Mouse (Mus musculus) embryo, embryonic 10.5 days (tissue): ENCODE results near the gene Tsc22d2.
A peak's percentile ranks its signal among the peaks of the same experiment; 100 is the strongest.

Experiments
- DNase-seq: peaks from one replicate; pipeline ENCODE4 v3.0.0-alpha.2; 2015; ENCODE audit warnings: low spot score

Gene Tsc22d2

GRCm38 (mm10) chr3:58414234-58414938 lies at the start of gene Tsc22d2:
Gene Tsc22d2 (plus strand): TSS chr3:58414715.
- DNase-seq = peak; percentile 94

GRCm38 (mm10) chr3:58366756-58367155 lies 47.8 kb upstream of the Tsc22d2 start:
- DNase-seq = no peak

DNA sequence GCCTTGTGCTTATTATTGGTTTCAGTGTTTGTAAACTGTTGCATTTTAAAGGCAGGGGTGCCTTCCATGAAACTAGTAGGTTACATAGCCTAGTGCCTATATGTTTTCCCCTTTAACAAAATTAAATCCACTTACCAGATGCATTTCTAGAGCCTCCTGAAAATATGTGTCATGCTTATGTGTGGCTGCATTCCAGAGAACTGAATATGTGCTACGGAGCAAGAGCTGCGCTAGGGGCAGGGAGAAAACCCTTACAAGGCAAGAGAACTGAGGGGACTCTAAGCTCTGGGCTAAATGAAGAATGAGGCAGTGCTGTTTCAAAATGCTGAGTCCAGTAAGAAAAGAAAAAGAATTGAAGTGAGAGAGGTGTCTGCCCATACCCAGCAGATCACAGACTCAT lies 43.7 kb upstream of the Tsc22d2 start:
- no peak for DNase-seq

DNA sequence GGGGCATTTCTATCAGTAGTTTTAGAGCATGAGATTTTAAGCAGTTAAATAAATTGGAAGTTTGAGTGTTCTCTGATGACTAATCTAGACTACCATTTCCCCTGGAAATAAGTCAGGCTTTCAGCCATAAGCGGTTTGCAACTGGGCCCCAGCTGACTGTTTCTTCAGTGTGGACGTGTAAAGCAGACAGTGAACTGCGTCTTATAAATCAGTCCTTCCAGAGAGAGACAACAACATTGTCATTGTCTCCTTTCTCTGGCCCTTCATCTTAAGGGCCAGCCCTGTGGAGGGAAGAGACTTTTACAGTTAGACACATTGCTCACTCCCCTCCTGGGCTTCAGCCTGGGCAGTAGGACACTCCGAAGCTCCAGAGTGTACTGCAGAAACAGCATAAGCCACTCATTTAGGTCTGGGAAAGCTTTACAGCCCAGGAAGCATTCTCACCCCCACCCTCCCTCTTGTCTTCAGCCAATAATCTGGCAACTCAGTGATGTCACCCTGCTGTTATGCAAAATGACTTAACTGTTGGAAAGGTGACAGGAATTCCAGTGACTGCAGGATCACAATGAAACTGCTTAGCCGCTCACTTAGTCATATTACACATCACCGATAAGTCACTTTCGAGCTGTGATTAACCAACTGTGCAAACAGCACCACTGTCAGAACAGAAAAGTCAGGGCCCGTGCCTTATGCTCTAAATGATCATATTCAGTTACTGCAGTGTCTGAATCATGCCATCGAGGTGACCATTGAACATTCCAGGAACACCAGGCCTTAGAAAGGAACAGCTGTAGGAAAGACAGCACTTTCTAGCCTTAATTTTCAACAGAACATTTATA lies 42.2 kb upstream of the Tsc22d2 start:
- DNase-seq = peak; percentile 74

GRCm38 (mm10) chr3:58372905-58373208 lies 41.7 kb upstream of the Tsc22d2 start:
- no peak for DNase-seq

DNA sequence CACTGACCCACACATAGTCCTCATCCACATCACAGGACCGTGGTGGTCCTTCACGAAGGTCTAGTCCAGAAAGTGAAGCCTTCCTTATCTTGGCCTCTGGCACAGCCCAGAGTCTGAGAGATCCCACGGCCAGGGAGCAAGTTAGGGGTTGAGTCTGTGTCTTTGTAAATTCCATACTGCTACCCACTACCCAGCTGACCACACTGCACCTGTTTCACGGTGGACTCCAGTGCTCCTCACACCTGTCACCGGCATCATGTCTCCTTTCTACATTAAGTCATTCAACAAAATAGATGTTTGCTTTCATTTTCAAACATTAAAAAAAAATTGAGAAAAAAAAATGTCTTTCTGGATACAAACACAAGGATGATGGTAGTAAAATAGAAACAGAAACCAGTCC lies 40.2 kb upstream of the Tsc22d2 start:
- no peak for DNase-seq

- DNase-seq = no peak
Observed at GRCm38 (mm10) chr3:58376713-58377112, 37.8 kb upstream of the Tsc22d2 start.

GRCm38 (mm10) chr3:58377589-58378134 lies 36.9 kb upstream of the Tsc22d2 start:
- DNase-seq = no peak

- DNase-seq = no peak
Observed at GRCm38 (mm10) chr3:58382676-58383075, 31.8 kb upstream of the Tsc22d2 start.

- no peak for DNase-seq
Observed at GRCm38 (mm10) chr3:58385060-58385459, 29.5 kb upstream of the Tsc22d2 start.

DNA sequence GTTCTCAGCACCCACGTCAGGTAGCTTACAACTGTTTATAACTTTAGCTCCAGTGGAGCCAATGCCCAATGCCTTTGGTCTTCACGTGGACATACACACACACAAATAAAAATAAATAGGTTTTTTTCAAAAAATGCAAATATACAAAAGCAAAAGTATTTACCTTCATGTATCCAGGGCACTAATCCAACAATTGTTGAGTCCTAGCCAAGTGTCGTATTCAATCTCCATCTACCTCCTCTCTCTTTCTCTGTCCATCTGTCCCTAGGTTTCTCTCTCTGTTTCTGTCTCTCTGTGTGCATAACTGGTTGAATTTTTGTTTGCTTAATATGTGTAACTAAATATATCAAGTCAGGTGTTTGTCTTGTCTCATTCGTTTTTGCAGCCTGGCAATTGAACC lies 25.8 kb upstream of the Tsc22d2 start:
- DNase-seq = no peak

DNA sequence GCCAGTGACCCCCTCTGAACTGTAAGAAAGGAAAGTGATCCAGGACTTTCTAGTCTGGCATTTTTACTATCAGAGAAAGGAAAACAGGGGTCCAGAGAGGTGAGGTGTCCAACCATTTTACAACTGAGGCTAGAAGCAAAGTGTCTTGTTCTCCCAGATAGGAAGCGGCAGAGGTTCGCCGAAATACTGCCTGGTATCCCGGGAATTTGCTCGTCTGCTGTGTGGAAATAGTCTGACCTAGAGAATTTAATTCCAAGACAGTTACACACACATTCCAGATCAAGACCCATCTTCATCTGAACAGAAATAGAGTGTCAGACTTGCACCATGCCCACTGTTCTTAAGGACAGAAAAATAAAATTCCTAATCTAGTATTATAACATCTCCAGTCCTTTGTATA lies 16.0 kb upstream of the Tsc22d2 start:
- no peak for DNase-seq

DNA sequence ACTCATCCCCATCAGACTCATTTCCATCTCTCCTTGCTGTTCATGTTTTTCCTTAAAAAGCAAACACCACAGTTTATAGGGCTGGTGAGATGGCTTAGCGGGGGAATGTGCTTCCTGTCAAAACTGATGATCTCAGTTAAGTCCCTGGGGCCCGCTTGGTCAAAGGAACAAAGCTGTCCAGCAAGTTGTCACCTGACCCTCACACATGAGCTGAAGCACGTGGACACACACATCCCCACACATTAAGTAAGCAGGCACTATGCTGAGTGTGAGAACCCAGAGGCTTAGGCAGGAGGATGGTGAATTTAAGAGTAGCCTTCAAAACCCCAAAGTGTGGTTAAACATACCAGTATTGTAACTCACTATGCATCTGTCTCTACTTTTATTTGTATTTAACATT lies 14.6 kb upstream of the Tsc22d2 start:
- DNase-seq = peak; percentile 6

DNA sequence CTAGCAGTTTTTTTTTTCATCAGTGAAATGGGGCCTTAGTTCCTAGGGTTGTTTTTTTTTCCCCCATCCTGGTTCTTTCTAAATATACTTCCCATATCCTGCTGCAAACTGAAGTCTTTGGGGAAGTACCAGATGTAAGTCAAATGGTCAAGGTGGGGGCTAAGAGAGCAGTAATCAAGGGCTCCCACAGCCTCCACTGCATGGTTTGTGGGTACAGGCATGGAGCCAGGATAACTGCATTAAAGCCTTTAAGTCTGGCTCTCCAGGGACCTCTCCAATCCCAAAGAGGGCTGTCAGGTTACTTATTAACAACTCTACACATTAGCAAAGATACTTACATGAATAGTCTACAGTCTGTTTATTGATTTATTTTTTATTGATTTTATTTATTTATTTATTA lies 2.8 kb upstream of the Tsc22d2 start:
- no peak for DNase-seq

GRCm38 (mm10) chr3:58413671-58414070 lies 844 bp upstream of the Tsc22d2 start:
- no peak for DNase-seq

DNA sequence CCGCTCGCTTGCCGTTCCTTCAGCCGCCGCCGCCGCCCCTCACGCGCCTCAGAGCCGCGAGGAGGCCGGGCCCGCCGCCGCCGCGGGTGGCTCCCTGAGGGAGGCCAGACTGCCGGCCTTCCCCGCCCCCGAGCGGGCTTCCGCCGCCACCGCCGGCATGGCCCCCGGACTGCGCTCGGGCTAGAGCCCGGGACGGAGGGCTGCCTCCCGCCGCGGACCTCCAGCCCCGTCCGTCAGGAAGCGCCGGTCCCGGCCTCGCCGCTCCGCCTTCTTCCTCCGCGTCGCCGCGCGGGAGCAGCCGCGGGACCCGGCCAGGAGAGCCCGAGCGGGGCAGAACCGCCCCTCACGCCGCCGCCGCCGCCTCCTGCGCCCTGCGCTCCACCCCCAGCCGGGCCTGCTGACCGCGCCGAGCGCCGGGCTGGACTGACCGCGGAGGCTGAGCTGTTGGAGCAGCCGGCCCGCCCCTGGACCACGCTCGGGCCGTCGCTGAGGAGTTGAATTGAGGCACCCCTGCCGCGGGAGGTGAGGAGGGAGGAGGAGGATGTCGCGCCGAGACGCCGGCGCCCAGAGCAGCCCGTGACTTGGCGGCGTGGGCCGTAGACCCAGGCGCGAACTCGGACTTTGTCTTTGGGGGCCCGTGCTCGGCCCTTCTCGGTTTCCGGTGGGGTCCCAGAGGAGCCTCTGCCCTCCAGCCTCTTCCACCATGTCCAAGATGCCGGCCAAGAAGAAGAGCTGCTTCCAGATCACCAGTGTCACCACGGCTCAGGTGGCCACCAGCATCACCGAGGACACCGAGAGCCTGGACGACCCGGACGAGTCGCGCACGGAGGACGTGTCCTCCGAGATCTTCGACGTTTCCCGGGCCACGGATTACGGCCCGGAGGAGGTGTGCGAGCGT lies 720 bp downstream of the Tsc22d2 start:
- DNase-seq = peak; percentile 60

DNA sequence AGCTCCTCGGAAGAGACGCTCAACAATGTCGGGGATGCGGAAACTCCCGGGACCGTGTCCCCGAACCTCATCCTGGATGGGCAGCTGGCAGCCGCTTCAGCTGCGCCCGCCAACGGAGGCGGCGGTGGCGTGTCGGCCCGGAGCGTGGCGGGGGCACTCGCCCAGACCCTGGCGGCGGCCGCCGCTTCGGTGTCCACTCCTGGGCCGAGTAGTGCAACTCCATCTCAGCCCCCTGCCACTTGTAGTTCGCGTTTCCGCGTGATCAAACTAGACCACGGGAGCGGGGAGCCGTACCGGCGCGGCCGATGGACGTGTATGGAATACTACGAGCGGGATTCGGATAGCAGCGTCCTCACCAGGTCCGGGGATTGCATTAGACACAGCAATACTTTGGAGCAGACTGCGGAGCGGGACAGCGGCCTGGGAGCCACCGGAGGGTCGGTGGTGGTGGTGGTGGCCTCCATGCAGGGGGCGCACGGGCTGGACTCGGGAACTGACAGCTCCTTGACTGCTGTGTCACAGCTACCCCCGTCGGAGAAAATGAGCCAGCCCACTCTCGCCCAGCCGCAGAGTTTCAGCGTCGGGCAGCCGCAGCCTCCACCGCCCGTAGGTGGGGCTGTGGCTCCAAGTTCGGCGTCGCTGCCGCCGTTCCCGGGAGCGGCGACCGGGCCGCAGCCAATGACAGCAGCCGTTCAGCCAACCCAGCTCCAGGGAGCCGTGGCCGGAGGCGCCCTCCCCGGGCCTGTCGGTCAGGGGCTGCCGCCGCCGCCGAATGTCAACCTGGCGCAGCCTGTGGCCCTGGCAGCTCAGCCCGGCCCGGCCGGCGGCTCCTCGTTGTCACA lies 1.6 kb downstream of the Tsc22d2 start:
- DNase-seq = peak; percentile 84

DNA sequence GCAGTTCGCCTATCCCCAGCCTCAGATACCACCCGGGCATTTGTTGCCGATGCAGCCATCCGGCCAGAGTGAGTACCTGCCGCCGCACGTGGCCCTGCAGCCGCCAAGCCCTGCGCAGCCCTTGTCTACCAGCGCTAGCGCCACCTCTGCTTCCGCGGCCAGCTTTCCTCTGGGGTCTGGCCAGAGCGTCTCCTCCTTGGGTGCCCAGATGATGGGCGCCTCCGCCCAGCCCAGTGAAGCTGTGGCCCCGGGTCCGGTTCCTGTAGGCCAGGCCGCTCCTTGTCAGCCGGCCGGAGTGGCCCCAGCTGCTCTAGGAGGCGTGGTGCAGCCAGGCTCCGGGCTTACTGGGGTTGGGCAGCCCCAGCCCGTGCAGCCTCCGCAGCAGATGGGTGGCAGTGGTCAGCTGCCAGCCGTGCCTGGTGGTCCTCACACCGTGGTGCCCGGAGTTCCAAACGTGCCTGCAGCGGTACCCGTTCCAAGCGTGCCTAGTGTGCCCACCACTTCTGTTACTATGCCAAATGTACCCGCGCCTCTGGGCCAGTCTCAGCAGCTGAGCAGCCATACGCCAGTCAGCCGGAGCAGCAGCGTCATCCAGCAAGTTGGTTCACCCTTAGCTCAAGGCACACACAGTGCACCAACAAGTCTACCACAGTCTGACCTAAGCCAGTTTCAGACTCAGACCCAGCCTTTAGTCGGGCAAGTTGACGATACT lies 2.4 kb downstream of the Tsc22d2 start:
- DNase-seq = peak; percentile 28

GRCm38 (mm10) chr3:58418724-58419705 lies 4.5 kb downstream of the Tsc22d2 start:
- DNase-seq = no peak
